Mouse (Mus musculus): Measurements from ENCODE around the gene Dennd1a.
A peak's percentile ranks its signal among the peaks of the same experiment; 100 is the strongest.

Gene Dennd1a

DNA sequence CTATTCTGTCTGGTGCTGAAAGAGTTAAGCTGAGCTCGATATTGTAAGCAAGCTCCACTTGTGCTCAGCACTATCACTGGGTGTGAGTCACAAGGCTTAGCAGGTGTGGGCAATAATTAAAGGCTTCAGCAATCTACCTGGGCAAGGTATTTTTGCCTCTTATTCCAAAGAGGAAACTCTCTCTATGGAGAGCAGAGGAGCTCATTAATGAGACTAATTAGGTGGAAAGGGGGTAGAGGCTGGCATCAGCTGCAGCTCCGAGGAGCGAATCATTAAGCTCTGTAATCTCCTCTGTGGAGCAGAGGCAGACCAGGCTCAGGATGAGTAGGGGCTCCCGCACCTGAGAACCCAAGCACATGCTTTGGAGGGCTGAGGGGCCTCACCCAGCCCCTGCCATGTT, 407.5 kb downstream of the Dennd1a start:
- no peak for DNase-seq (ENCODE audit: low spot score)

DNA sequence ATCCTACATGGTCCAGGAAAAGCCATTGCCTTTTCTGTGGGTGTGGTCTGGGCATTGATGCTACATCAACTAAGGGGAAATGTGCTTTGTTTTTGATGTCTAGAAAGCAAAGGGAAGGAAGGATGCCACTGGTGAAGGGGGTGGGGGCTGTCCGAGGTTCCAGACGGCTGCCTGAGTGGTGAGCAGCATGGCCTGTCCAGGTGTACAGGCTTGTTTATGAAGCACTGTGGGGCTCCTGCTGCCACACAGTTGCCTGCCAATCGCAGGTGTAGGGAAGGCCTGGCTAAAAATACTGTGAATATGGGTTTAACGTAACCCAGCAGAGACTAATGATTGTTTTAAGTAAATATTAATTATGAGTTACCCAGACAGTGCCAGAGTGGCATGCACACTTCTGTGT, 414.4 kb downstream of the Dennd1a start:
- no peak for DNase-seq (ENCODE audit: low spot score)

DNA sequence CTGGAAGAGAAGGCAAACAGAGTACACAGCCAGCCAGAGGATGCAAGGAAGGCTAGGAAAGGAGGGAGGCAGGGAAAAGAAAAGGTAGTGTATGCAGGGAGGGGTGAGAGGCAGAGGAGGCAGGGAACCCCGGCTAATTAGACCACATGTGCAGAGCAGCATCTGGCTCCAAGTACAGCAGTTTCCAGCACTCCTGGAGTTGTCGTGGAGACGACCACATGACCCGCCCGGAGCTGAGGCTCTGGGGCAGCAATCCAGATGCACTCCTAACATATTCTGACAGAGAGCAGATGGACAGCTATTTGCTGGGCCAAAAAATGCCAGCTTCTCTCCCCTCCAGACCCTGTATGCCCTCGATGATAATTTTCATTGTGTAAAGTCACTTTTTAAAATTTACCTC, 417.6 kb downstream of the Dennd1a start:
- no peak for DNase-seq (ENCODE audit: low spot score)

DNA sequence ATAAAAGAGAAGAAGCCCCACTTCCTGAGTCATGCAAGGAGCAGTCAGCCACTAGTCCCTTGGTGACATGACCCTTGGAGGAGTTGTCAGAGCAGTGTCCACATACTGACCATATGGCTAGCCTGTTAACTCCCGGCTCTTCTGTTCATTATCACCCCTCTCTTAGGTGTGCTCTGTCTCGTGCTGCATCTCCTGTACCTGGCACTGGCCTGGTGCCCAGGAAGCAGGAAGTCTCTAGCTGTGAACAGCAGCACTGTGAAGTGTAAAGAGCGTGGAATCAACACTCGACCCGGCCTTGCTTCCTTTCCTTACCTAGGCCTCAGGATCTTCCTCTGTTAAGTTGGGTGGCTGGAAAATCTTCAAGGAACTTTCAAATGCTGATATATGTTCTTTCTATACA, 419.8 kb downstream of the Dennd1a start:
- no peak for DNase-seq (ENCODE audit: low spot score)

DNA sequence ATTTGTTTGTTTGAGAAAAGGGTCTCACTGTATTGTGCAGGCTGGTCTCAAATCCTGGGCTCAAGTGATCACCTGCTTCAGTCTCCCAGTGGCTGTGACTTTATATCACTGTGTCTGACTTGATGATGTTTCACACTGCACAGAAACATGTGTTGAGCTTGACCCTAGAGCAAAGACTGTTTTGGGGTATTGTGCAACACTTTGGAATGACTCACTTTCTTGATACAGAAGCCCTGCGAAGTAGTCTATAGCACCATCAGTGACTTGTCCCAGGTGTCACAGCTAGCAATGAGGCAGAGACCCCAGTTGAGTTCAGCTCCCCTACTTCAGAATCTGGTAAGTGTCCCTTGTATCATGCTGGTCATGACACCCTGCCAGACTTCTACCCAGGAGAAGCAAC, 429.7 kb downstream of the Dennd1a start:
- DNase-seq (ENCODE audit: low spot score): no peak

DNA sequence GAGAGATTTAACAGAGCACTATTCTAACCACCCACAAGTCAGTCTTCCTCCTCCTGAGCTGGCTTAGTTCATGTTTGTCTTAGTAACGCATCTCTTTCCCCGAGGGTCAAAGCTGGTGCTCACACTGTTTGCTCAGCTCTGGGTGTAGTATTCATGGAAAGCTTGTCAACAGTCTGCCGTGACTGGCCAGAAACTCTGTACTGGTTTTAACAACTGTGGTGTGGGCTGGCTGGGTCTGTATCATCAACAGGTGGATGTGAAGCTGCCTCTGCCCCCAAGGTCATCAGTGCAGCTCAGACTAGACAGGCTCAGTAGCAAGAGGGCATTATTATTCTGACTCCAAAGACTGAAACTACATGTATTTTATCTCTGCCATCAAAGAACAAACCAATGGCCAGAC, 430.2 kb downstream of the Dennd1a start:
- DNase-seq (ENCODE audit: low spot score): no peak

DNA sequence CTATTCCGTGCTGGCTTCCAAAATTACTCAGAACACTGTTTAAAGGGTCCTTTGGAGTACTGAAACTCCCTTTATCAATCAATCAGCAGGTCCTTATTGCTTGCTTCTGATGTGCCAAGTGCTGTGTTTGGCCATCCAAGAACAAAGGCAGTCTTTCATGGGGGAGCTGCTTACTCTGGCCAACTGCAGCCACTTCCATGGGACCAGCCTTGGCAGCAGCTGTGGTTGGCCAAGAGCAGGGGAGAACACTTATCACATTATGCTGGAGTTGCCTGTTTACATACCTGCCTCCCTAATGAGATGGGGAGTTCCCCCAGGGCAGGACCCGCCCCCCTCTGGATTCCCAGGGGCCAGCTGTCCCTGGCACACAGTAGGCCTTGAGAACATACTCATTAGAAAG, 432.0 kb downstream of the Dennd1a start:
- DNase-seq (ENCODE audit: low spot score): peak; percentile 8

DNA sequence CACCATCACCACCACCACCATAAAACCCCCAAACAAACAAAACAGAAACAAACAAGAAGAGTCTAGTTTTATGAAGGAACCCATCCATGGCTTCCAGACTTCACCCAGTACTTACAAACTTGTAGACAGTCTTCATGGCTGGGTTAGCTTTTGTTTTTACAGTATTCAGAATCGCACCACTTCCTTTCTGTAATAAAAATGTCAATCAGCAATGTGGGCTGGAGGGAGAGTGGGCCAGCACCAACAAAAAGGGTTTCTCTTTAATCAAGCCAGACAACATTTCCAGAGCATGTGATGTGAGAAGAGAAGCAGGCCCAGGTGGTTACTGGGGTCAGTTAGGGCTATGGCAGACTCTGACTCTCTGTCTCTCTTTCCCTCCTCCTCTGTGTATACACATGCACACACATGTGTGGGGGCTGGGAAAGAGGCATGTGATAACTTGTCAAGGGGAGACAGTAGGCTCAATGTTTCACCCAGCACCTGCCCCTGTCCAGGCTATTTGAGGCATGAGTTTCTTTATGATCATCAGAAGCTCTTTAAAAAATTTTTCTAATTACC, 433.2 kb downstream of the Dennd1a start:
- DNase-seq (ENCODE audit: low spot score): no peak

DNA sequence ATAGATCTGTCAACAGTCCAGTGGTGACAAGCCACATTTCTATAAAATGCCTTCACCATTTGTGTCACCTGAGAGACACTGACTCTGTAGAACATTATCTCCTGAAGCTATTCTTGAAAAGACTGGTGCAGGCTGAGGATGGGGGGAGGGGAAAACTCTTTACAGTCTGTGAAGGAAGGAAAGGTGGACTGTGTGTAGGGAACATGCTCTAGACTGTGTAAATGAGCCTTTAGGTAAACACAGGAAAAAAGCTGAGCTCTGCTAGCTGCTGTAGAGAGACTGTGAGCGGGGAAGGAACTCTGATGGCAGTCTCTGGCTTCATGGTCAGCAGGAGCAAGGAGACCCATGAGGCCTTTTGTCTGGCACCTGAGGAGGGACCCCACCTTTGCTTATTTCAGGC, 436.6 kb downstream of the Dennd1a start:
- no peak for DNase-seq (ENCODE audit: low spot score)

DNA sequence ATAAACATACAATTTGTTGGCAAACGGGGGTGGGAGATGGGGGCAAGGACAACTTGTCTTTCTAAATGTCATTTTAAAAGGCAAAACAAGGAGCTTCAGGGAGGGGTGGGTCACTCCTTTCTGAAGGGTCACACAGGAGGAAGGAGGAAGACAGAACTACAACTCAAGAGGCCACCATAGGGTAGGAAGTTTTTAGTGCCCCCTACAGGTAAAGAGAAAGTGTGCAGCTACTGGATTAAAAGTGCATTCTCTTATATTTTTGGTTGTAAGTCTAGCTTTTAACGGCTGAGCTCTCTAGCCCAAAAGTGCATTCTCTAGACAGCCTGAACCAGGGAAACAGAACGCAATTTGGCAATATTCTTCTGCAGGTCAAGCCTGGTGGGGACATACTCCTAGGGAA, 437.8 kb downstream of the Dennd1a start:
- no peak for DNase-seq (ENCODE audit: low spot score)

DNA sequence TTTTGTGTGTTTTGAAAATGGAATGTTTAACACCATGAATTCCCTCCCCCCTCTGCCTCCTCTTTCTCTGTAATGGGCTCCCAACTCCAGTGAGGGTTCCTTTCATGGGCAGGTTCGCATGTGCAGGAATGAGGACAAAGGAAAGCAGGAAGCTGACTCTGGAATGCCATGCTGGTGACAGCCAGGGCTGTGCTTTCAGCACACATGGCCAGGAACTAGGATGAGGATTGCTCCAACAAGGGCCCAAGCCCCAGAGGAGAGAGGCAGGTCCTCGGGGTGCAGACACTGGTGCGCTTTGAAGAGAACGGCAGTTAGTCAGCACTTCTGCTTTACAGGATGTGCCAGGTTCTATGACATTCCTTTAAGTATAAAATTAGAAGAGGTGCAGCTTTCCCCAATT, 444.5 kb downstream of the Dennd1a start:
- no peak for DNase-seq (ENCODE audit: low spot score)

DNA sequence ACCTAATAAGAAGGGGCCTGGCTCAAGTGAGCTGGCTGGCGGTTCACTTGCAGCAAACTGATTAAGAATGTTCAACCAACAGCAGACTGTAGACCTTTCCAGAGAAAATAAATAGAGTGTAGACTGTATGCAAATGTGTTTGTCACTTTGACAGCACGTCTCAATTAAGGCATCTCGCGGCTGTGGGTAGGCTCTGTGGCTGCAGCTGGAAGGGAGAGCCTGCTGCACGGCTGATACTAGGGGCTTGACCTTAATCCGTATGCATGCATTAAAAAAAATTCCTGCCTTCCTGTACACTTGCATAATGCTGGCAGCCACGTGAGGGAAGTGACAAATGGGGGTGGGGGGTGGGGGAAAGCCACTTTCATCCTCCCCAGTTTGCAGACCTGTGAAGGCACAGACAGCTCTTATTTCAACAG, 445.0 kb downstream of the Dennd1a start:
- DNase-seq (ENCODE audit: low spot score): no peak

DNA sequence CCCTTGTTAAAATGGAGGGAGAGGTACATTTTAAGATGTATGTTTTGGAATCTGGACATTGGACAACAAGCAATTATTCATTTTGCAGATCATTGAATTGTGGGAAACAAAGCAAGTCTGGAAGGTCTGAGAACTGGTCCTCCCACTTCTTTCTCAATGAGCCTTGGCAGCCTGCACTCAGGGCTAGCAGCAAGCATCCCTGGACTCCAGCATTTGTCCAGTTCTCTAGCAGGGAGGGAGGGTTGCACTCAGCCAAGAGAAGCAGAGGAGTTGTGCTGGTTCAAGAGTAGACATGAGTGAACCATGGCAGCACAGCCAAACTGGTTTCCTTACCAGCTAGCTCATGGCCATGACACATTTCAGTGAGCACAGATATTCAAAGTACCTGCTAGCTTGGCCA, 447.3 kb downstream of the Dennd1a start:
- DNase-seq (ENCODE audit: low spot score): no peak

DNA sequence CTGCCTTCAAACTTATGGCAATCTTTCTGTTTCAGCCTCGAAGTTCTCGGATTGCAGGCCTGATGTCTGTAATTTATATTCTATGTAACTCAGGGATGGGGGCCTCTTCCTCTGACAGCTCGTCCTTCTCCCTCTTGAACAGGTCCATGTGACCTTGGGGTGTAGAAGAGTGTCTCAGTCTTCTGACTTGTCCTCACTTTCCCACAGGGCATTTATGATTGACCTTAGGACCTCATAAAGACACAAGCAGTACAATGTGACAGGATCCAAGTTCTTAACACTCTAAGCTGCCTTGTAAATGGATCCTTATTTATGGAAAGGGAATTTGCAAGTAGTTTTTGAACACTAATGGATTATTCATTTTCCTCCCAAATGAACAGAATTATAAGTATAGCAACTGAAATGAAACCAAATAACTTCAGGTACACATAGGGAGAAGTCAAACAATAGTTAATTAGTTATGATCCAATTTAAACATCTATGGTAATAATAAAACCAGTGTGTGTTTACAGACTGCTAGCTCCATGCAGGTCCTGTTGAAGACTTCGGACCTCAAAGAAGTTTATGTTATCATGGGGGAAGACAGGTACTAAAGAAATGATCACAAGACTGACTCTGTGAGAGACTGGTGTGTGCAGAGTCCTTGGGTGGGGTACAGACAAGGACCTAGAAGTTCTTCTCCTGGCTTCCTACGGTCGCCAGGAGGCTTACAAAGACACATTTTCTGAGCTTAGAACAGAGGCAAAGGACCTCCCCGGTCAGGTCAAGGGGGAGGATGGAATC, 448.8 kb downstream of the Dennd1a start:
- DNase-seq (ENCODE audit: low spot score): no peak

DNA sequence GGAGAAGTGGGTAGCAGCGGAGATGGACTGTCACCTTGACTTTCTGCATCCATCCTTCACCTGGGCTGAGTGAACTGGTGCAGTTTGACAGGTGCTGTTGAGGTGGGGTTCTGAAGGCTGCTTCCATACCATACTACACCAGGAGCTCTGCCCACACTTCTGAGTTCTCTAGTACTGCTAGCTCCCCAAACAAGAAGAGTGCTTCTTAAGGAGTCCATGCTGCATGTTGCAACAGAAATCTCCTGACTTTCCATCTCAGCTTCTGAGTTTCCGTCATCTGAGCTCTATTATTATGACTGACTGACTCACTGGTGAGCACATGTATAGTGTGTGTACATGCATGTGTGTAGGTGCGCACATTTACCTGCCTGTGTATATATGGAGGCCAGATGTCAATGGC, 449.6 kb downstream of the Dennd1a start:
- no peak for DNase-seq (ENCODE audit: low spot score)

DNA sequence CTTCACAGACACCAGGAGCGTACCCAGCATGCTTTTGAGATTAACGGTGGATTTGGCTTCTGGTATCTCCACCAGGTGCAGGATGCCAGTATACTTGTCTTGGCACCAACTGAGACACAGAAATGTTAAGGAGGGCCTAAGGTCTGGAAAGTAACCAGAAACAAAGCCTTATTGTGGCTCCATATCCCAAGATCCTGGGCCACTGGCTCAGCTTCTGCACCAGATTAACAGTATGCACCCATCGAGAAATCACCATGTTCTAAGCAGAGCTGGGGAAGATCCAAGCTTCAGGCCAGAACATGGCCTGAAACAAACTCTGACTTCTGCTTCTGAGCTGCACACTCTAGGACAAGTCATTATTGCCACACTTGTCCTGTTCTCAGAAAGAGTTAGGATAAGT, 450.3 kb downstream of the Dennd1a start:
- DNase-seq (ENCODE audit: low spot score): no peak

DNA sequence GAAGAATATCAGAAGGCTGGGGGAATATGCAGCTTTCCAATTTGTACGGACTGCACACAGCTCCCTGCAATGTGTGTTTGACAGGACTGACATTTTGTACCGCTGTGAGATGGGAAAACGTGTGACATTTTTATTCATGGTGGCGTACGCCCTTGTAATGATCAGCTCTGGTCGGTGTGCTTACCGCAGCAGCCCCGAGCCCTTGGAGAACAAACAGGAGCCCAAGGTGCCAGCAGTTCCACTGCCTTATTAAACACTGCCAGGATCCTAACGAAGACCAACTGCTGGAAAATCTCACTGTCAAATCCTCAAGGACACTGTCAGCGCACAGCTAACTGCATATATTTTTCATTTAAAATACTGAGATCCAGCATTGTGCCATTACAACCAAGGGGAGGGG, 454.9 kb downstream of the Dennd1a start:
- no peak for DNase-seq (ENCODE audit: low spot score)

DNA sequence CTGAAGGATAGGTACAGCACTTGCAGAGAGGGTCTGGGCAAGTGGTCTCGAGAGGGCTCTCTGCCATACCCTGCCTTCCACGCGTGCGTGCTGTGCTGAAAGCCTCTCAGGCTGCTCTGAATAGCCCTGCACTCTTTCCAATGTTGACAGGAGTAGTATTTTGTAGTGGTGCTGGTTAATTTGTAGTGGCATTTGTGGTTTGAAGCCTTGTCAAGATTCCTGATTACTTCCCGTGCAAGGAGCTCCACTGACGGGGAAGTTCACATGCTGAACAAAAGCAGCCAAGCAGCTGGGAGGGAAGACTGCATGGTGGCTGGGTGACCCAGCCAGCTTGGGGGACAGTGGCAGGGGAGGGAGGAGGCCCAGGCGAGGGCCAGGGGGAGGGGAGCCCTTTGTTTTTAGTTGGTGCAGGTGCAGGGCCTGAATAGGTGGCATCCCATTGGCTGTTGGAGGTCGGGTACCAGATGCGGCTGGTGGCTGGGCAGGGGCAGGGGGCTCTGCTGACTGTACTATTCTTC, 457.4 kb downstream of the Dennd1a start:
- DNase-seq (ENCODE audit: low spot score): no peak

DNA sequence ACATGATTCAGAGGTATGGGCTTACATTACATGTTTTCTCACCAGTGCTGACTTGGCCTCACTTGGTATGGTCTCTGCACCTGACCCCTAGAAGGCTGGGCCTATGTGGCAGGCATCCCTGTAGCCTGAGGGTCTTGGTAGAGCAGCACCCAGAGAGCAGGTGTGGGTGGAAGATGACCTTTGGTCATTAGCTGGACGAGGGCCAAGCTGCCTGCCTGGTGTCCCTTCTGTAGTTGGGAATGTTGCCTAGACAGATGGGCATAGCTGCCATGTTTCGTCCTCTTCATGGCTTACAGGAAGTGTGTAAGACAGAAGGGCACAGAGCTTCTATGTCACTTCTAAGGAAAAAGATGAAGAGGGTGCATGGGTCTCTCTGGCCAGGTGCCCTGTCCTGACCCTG, 463.4 kb downstream of the Dennd1a start:
- DNase-seq (ENCODE audit: low spot score): no peak

DNA sequence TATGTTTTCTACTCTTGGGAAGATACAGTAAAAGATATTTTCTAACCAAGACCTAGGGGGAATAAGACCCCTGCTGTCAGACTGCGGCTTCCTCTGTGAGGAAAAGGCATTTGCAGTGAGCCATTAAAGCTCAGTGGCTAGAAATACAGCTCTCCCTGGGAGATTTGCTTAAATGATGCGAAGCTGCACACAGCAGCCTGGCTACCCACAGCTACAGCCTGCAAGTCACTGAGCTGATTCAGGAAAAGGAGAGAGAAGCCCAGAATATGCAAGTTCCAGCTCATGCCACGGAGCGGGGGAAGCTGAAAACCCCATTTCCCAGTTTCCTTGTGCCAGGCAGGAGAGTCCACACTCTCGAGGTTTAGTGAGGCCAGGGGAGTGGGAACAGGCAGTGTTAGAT, 465.1 kb downstream of the Dennd1a start:
- no peak for DNase-seq (ENCODE audit: low spot score)

DNA sequence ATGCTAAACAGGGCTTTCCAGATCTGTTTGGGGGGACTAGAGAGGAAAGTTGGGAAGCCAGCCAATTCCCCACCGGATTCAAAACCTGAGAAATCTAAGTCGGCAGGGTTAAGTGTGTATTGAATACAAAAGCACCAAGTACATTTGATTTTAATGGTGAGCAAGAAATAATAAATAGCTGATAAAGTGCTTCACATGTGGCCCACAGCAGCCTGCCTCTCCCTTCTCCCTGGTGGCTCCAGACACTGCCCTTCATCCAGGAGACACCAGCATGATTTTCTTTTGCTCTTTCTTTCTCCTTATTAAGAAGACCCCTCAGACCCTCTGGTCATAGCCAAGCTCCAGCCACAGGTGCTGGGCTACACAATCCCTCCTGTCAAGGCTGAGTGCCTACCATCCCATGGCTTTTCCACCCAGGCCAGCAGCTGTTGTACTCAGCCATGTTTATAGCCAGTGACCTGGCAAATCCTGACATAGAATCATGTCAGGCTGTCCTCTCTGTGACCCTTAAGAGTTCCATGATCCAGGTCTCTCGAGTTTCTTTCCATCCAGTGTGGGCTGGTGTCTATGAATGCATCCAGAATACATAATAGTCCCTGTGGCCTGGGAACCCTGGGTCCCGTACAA, 467.6 kb downstream of the Dennd1a start:
- DNase-seq (ENCODE audit: low spot score): no peak

DNA sequence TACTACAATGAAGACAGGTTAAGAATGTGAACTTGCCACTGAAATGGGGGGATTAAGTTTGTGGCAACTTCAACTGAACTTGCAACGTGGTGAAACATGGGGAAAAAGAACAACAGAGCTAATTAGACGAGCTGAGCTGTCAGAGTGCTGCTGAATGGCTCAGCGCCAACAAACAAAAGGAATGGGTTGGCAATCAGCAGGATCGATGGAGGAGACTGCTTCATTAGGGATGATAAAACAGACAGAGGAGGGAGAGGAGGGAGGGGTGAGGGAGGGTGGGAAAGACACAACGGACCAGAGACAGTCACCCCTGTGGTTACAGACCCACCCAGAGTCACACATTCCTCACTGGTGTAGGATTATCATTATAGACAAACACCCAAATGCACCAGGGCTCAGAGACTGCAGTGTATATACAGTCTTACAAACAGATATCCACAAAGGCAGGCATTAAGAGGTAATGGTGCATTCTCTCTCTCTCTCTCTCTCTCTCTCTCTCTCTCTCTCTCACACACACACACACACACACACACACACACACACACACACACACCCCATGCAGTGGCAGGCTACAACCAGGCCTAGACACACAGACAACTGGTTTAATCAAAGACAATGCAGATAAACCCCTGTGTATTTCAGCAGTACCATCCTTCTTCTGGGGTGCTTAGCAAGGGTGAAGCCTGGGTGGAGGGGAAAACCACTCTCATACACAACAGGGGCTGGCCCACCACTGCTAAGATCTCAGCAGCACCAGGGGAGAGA, 468.2 kb downstream of the Dennd1a start:
- DNase-seq (ENCODE audit: low spot score): no peak

DNA sequence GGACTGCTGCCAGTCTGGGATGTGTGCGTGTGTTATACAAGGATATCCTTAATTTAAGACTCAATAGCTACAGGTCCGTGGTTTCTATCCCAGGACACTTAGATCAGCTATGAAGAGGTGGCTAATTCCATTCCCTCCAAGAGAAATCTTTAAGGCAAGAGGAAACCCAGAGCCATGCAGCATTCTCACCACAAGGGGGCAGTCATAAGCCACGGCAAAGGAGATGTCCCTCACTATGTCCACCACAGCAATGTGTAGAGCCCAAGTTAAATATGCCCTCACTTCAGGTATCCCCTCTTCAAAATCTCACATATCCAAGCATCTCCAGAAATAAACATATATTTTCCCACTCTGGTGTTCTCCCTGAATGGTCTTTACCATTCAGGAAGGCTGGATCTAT, 471.5 kb downstream of the Dennd1a start:
- peak; percentile 68 for DNase-seq (ENCODE audit: low spot score)

All from ovary, postnatal 36 days (tissue).